Mouse (Mus musculus) ES-Bruce4 (cell line): ENCODE results near the gene Plcd3. TPM values are rescaled to one million over a fixed set of nuclear protein-coding genes. Genes with fewer than 3 reads are reported as not detected.

Source experiments
- H3K27ac ChIP-seq: 2 replicates; pipeline ENCODE4 v1.5.1; 2012; ENCODE audit warnings: low read length, inconsistent platforms; ENCODE audit not compliant: insufficient read depth
- H3K27me3 ChIP-seq: 2 replicates; pipeline ENCODE4 v1.6.1; 2012; ENCODE audit warnings: mild to moderate bottlenecking, low read length, inconsistent platforms; ENCODE audit not compliant: control insufficient read depth, poor library complexity, insufficient read depth, severe bottlenecking
- H3K36me3 ChIP-seq: 2 replicates; pipeline ENCODE4 v1.6.1; 2012; ENCODE audit warnings: inconsistent platforms, mild to moderate bottlenecking, low read length, moderate library complexity; ENCODE audit not compliant: control insufficient read depth, poor library complexity, insufficient read depth, severe bottlenecking
- H3K4me1 ChIP-seq: one replicate; pipeline ENCODE4 v1.8.1; 2011; ENCODE audit warnings: low read length; ENCODE audit not compliant: control insufficient read depth, insufficient read depth
- H3K4me3 ChIP-seq: 2 replicates; pipeline ENCODE4 v1.5.1; 2011; ENCODE audit warnings: low read depth, mild to moderate bottlenecking, low read length
- H3K9ac ChIP-seq: 2 replicates; pipeline ENCODE4 v1.6.1; 2012; ENCODE audit warnings: low read depth, mild to moderate bottlenecking, inconsistent platforms; ENCODE audit not compliant: poor library complexity, severe bottlenecking
- H3K9me3 ChIP-seq: replicated peaks from 2 replicates; pipeline ENCODE4 v1.6.1; 2012; ENCODE audit warnings: mild to moderate bottlenecking, low read length, inconsistent platforms; ENCODE audit not compliant: control insufficient read depth, poor library complexity, insufficient read depth, severe bottlenecking
- CTCF ChIP-seq: IDR thresholded peaks from one replicate; pipeline ENCODE4 v1.8.1; 2011; ENCODE audit warnings: low read depth, low read length
- EP300 ChIP-seq: IDR thresholded peaks from 2 replicates; pipeline ENCODE4 v1.6.1; 2011; ENCODE audit warnings: low read depth, low read length; ENCODE audit not compliant: insufficient read depth
- POLR2A ChIP-seq: IDR thresholded peaks from one replicate; pipeline ENCODE4 v1.8.1; 2011; ENCODE audit warnings: low read length; ENCODE audit not compliant: insufficient read depth
- polyA plus RNA-seq: library from polyadenylated mRNA; stranded (reverse); fragments of >200 nt; gene quantifications from 2 replicates; pipeline ENCODE4 v1.2.4, GENCODE M21; 2011; ENCODE audit warnings: low read depth; ENCODE audit not compliant: missing spikeins, insufficient read depth, insufficient read length

The Plcd3 gene
- polyA plus RNA-seq, 1 experiment, result 14.7 TPM

DNA sequence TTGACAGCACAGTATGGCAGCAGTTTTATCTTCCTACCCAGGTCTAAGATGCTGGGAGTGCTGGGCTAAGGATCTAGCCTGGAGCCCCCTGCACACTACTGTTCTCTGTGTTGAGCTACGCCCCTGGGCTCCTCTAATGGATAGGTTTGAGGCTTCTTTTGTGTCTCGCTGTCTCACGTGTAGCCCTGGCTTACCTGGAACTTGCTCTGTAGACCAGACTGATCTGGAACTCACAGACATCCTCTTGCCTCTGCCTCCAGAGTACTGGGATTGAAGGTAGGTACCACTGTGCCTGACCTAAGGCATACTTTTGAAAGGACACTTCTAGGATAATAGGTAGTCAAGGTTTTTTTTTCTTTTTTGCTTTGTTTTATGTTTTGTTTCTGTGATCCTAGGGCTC lies 57.5 kb downstream of the Plcd3 start:
- no peaks in the 10 kb centered on the region for H3K9me3 ChIP-seq
- H3K27me3 ChIP-seq, result no peaks in the 10 kb centered on the region
- peak overlapping the region; percentile 88 for H3K27ac ChIP-seq
- no peak for TF ChIP-seq CTCF
- TF ChIP-seq POLR2A, result no peak
- no peak for TF ChIP-seq EP300
- H3K36me3 ChIP-seq, result peaks cover 35% of the 10 kb centered on the region
- no peak overlapping the region for H3K9ac ChIP-seq
- H3K4me3 ChIP-seq, result no peak overlapping the region
- peaks cover 7% of the 10 kb centered on the region for H3K4me1 ChIP-seq

DNA sequence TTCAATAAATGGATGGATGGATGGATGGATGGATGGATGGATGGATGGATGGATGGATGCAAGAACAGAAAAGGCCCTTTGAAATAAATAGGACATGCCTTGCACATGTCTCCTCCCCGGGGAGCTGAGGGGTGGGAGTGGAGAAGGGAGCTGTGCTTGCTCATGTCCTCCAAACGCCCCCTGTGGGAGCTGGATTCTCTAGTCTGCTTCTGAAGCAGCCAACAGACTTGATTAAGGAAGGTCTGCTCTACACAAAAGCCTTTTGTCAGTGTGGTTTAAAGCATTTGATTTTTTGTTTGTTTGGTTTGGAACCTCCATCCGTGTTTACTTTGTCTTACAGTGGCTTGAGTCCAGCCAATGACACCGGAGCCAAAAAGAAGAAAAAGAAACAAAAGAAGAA lies 58.6 kb downstream of the Plcd3 start:
- TF ChIP-seq EP300 (peak; percentile 88), POLR2A (no peak), CTCF (no peak)
- Histone ChIP-seq H3K4me3 (no peak overlapping the region), H3K4me1 (peaks cover 7% of the 10 kb centered on the region), H3K27ac (peak overlapping the region; percentile 92), H3K9me3 (no peaks in the 10 kb centered on the region), H3K27me3 (no peaks in the 10 kb centered on the region), H3K9ac (peak overlapping the region; percentile 59), H3K36me3 (peaks cover 37% of the 10 kb centered on the region)

DNA sequence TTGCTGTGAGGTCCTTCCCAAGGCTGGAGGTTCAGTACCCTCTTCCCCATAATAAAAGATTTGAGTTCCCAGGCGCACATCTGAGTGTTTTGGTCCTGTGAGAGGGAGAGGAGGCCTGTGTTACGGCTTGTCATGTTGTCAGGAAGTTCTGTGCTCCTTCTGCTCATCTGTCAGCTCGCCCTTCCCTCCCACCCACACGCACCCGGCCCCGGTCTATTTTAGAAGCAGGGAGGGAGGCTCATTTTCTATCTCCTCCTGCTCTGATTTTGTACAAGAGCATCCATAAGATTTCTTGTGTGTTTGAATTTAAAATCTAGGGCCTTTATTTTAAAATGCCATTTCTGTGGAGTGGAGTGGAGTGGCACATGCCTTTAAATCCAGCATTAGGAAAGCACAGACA lies 63.4 kb downstream of the Plcd3 start:
- Histone ChIP-seq H3K9ac (no peak overlapping the region), H3K4me3 (no peak overlapping the region), H3K36me3 (peaks cover 4% of the 10 kb centered on the region; the same call in 1 of the 2 replicates), H3K4me1 (peaks cover 5% of the 10 kb centered on the region), H3K27ac (no peak overlapping the region), H3K27me3 (no peaks in the 10 kb centered on the region), H3K9me3 (no peaks in the 10 kb centered on the region)
- TF ChIP-seq EP300 (no peak), POLR2A (no peak), CTCF (no peak)

DNA sequence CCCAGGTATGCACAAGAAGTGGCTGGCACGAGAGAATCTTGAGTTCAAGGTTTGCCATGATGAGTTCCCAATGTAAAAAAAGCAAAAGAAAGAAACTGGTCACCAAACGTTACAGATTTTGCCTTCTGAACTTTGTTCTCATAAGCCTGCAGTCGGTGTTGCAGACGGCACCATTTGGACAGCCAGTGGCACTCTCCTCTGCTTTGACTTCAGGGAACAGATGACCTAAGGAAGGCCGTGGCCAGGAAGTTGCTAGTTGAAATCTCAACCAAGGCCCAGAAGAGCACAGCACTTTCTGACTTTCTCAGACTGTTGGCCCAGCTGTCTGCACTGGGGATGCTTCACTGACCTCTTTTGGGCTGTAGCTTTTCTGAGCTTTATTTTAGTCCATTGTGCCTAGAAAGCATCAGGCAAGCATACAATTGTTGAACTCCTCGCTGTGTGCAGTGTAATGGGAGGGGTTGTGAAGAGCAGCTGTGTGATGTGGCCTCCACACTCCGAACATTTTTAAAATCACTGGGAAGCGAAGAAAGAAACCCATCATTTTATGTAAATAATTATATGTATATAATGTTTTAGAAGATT lies 64.5 kb downstream of the Plcd3 start:
- H3K36me3 ChIP-seq, result peaks cover 3% of the 10 kb centered on the region; the same call in 1 of the 2 replicates
- no peak for TF ChIP-seq CTCF
- TF ChIP-seq EP300, result no peak
- no peak for TF ChIP-seq POLR2A
- H3K9ac ChIP-seq, result no peak overlapping the region
- peaks cover 2% of the 10 kb centered on the region for H3K4me1 ChIP-seq
- H3K27me3 ChIP-seq, result no peaks in the 10 kb centered on the region
- H3K27ac ChIP-seq, result no peak overlapping the region
- no peak overlapping the region for H3K4me3 ChIP-seq
- no peaks in the 10 kb centered on the region for H3K9me3 ChIP-seq

DNA sequence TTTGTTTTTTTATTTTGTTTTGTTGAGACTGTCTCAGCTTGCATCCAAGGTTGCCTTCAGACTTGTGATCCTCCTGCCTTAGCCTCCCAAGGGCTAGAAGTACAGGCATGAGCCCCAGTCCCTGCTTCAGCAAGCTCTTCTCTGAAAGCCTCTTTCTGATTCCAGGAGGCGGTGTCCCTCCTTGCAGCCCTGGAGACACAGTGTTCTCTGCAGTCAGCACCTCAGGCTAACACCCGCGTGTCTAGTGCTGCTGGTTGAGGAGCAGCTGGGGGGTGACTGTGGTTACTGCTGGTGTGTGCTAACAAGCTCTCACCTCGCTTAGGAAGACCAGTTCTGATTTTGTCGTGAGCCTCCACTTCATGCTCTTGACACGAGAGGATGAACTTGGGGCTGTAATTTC lies 66.5 kb downstream of the Plcd3 start:
- Histone ChIP-seq H3K4me3 (no peak overlapping the region), H3K4me1 (peaks cover 2% of the 10 kb centered on the region), H3K27me3 (no peaks in the 10 kb centered on the region), H3K9me3 (no peaks in the 10 kb centered on the region), H3K27ac (no peak overlapping the region), H3K36me3 (peaks cover 6% of the 10 kb centered on the region), H3K9ac (no peak overlapping the region)
- TF ChIP-seq CTCF, result no peak
- no peak for TF ChIP-seq EP300
- no peak for TF ChIP-seq POLR2A

DNA sequence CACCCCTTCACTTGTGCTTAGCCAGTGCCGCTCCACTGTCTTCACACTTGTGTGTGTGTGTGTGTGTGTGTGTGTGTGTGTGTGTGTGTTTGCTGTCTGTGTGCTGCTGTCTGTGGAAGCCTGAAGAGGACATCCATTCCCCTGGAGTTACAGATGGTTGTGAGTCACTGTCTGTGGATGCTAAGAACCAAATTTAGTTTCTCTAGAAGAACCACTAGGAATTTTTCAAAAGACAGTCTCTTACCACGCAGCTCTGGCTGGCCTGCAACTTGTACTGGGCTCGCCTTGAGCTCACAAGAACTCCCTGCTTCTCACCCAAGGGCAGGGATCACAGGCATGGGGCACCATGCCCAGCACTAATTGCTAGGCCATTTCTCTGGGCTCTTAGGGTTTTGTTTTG lies 68.4 kb downstream of the Plcd3 start:
- Histone ChIP-seq H3K36me3 (peaks cover 3% of the 10 kb centered on the region), H3K9me3 (no peaks in the 10 kb centered on the region), H3K27me3 (no peaks in the 10 kb centered on the region), H3K4me3 (no peak overlapping the region), H3K9ac (no peak overlapping the region), H3K4me1 (peaks cover 2% of the 10 kb centered on the region), H3K27ac (no peak overlapping the region)
- no peak for TF ChIP-seq CTCF
- no peak for TF ChIP-seq POLR2A
- TF ChIP-seq EP300, result no peak
